Mouse (Mus musculus) heart, adult 8-10 months (tissue): ENCODE data around the gene Pcbp3. TPM values are rescaled to one million over a fixed set of nuclear protein-coding genes. Genes with fewer than 3 reads are reported as not detected.
"Not testable (repeated sequence)": the region's sequence is repeated elsewhere in the genome, so short reads cannot be mapped to it uniquely, and the experiment has no call there.

Experiments used
- DNase-seq: peaks from one replicate; pipeline ENCODE4 v3.0.0; 2022; ENCODE audit warnings: low spot score
- total RNA-seq, 4 experiments: library from RNA; stranded (reverse); gene quantifications; 2 replicates each; pipeline ENCODE4 v1.2.4; 2022

Pcbp3 gene
- total RNA-seq, 4 experiments from 2014 or later: 2.5 to 4.3 (median 3.1) TPM

GRCm38 (mm10) chr10:76801841-76802499 is 159.7 kb downstream of the Pcbp3 start:
- DNase-seq: peak; percentile 25

GRCm38 (mm10) chr10:76801237-76801641 is 160.4 kb downstream of the Pcbp3 start:
- no peak for DNase-seq

GRCm38 (mm10) chr10:76798751-76799585 is 162.7 kb downstream of the Pcbp3 start:
- DNase-seq: no peak

- DNase-seq: no peak
Observed at GRCm38 (mm10) chr10:76794102-76794501, 167.6 kb downstream of the Pcbp3 start.

- peak; percentile 37 for DNase-seq
Observed at GRCm38 (mm10) chr10:76791475-76791874, 170.2 kb downstream of the Pcbp3 start.

GRCm38 (mm10) chr10:76789885-76790284 is 171.8 kb downstream of the Pcbp3 start:
- DNase-seq: no peak

GRCm38 (mm10) chr10:76785312-76785711 is 176.4 kb downstream of the Pcbp3 start:
- DNase-seq: no peak

- DNase-seq: no peak
Observed at GRCm38 (mm10) chr10:76779225-76779624, 182.5 kb downstream of the Pcbp3 start.

- DNase-seq: no peak
Observed at GRCm38 (mm10) chr10:76771624-76772023, 190.1 kb downstream of the Pcbp3 start.

- DNase-seq: no peak
Observed at GRCm38 (mm10) chr10:76771086-76771485, 190.6 kb downstream of the Pcbp3 start.

- DNase-seq: no peak
Observed at GRCm38 (mm10) chr10:76769581-76769980, 192.1 kb downstream of the Pcbp3 start.

GRCm38 (mm10) chr10:76766196-76766595 is 195.5 kb downstream of the Pcbp3 start:
- no peak for DNase-seq

GRCm38 (mm10) chr10:76764927-76765326 is 196.8 kb downstream of the Pcbp3 start:
- DNase-seq: no peak

- no peak for DNase-seq
Observed at GRCm38 (mm10) chr10:76763016-76763415, 198.7 kb downstream of the Pcbp3 start.

- DNase-seq: no peak
Observed at GRCm38 (mm10) chr10:76762411-76762810, 199.3 kb downstream of the Pcbp3 start.

- no peak for DNase-seq
Observed at GRCm38 (mm10) chr10:76759878-76760277, 201.8 kb downstream of the Pcbp3 start.

GRCm38 (mm10) chr10:76753640-76754039 is 208.0 kb downstream of the Pcbp3 start:
- no peak for DNase-seq

GRCm38 (mm10) chr10:76744267-76744666 is 217.4 kb downstream of the Pcbp3 start:
- not testable (repeated sequence) for DNase-seq

GRCm38 (mm10) chr10:76736764-76737163 is 224.9 kb downstream of the Pcbp3 start:
- no peak for DNase-seq

- DNase-seq: peak; percentile 79
Observed at GRCm38 (mm10) chr10:76734979-76735378, 226.7 kb downstream of the Pcbp3 start.

- no peak for DNase-seq
Observed at GRCm38 (mm10) chr10:76733677-76734068, 228.0 kb downstream of the Pcbp3 start.

GRCm38 (mm10) chr10:76732881-76733676 is 228.6 kb downstream of the Pcbp3 start:
- peak; percentile 80 for DNase-seq
